Mouse (Mus musculus): ENCODE results near the gene Fscn1. TPM values are rescaled to one million over a fixed set of nuclear protein-coding genes. Genes with fewer than 3 reads are reported as not detected.

Fscn1 gene
- 42.0 and 42.7 TPM in 2 replicates for polyA plus RNA-seq (2015; fragmentation: Nextera tagmentation; extraction: Ambion mirVana)

DNA sequence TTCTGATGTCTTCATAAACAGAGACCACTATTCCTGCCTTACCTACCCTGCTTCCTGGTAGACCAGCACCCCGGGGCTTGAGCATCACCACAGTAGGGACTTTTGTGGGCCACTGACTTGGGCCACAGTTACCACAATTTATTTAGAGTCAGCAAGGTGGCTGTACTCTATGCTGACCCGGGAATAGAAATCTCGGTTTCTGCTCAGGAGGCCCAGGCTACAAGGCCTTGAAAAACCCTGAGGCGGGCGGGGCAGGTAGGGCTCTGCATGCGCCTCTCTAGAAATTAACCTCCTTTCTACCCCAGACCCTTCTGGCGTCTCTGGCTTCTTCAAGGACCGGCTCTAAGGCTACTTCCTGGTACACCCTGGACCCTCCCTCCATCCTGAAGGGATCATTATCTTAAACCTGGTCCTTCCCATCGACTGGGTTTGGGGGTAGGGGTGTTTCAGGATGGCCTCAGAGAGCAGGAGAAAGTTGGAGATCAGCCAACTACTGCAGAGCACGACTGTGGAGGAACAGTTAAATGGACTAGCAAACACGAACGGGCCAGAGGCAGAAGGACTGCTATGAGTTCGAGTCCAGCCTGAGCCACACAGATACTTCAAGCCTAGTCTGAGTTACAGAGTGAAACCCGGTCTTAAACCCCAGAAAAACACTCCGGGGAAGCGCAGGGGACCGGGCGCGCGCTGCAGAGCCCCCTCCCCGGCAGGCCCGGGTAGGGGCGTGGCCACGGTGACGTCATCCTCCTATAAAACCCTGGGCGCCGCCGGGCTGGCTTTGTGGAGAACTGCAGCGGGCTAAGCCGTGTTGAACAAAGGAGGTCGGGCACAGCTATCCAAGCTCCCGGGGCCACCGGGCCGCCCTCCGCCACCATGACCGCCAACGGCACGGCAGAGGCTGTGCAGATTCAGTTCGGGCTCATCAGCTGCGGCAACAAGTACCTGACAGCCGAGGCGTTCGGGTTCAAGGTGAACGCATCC, at the start of gene Fscn1:
Gene Fscn1, plus strand, starts transcription at position 768 of the 981 bp plus-strand sequence.
- peaks cover 6% of the 10 kb centered on the region; the same call in 1 of the 2 replicates for H3K4me1 ChIP-seq (replicated peaks; ENCODE audit: control insufficient read depth, insufficient read depth)
- peak within 1 kb of the TSS; percentile 72 for H3K4me3 ChIP-seq (ENCODE audit: low read depth, low read length)
- peak; percentile 83 for DNase-seq (ENCODE audit: low spot score)
- H3K36me3 ChIP-seq (ENCODE audit: control insufficient read depth, insufficient read depth, low read length), result no peaks in the 10 kb centered on the region
- TF ChIP-seq EP300 (optimal IDR thresholded peaks at IDR 0.05) (no peak), CTCF (IDR thresholded peaks at IDR 0.05; ENCODE audit: low read depth) (peak; percentile 60)
- no peaks in the 10 kb centered on the region for H3K27me3 ChIP-seq (ENCODE audit: control insufficient read depth, insufficient read depth, low read length)
- 9% methylated on average over 44 of the region's 44 CpGs for WGBS
- peak; percentile 61 for ATAC-seq (ENCODE audit: low FRiP score, low TSS enrichment)
- H3K9me3 ChIP-seq (ENCODE audit: control insufficient read depth, low read length), result no peaks in the 10 kb centered on the region
- peak within 1 kb of the TSS; percentile 69 for H3K4me2 ChIP-seq (replicated peaks; ENCODE audit: low read depth)
- H3K9ac ChIP-seq (ENCODE audit: low read length), result peak within 1 kb of the TSS; percentile 81
- H3K27ac ChIP-seq (replicated peaks), result peak within 1 kb of the TSS; percentile 90

DNA sequence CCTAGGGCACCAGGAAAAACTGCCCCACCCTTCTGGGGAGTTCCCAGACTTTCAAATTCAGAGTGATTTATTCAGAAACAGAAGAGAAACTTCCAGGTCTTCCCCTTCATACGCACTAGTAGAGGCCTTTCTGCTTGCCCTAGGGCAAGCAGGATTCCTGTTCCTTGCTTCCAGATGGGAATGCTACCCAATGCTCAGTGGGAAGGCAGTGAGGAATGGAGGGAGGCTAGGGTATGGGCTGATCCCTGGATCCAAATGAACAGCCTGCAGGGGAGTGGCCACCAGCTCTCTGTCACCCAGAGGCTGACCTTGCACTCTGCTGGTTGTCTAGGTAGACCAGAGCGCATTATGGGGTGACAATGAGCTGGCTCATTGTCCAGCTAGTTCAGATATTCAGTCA, 48.5 kb upstream of the Fscn1 start:
- Histone ChIP-seq H3K4me1 (replicated peaks; ENCODE audit: control insufficient read depth, insufficient read depth) (peaks cover 28% of the 10 kb centered on the region), H3K9me3 (ENCODE audit: control insufficient read depth, low read length) (no peaks in the 10 kb centered on the region), H3K36me3 (ENCODE audit: control insufficient read depth, insufficient read depth, low read length) (no peaks in the 10 kb centered on the region), H3K27ac (replicated peaks) (peak overlapping the region; percentile 70), H3K4me3 (ENCODE audit: low read depth, low read length) (no peak overlapping the region), H3K27me3 (ENCODE audit: control insufficient read depth, insufficient read depth, low read length) (no peaks in the 10 kb centered on the region), H3K4me2 (replicated peaks; ENCODE audit: low read depth) (no peak overlapping the region), H3K9ac (ENCODE audit: low read length) (no peak overlapping the region)
- DNase-seq (ENCODE audit: low spot score) (no peak), ATAC-seq (ENCODE audit: low FRiP score, low TSS enrichment) (no peak)
- TF ChIP-seq EP300 (optimal IDR thresholded peaks at IDR 0.05), result no peak
- no peak for TF ChIP-seq CTCF (IDR thresholded peaks at IDR 0.05; ENCODE audit: low read depth)
- WGBS, result 75% methylated on average over 2 of the region's 2 CpGs

DNA sequence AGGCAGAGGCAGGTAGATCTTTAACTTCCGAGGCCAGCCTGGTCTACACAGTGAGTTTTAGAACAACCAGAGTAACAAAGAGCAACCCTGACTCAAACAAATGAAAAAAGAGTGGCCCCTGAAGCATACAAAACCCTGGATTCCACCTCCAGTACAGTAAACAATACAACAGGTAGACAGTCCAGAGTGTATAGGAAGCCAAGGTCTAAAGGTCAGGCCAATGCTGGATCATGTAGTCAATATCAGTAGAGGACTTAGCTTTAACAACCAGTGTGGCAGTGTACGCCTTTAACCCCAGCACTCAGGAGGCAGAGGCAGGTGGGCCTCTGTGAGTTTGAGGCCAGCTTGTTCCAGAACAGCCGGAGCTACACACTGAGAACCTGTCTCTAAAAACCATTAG, 47.8 kb upstream of the Fscn1 start:
- no peak overlapping the region for H3K4me3 ChIP-seq (ENCODE audit: low read depth, low read length)
- no peak for DNase-seq (ENCODE audit: low spot score)
- no peak overlapping the region for H3K4me2 ChIP-seq (replicated peaks; ENCODE audit: low read depth)
- no peaks in the 10 kb centered on the region for H3K9me3 ChIP-seq (ENCODE audit: control insufficient read depth, low read length)
- 88% methylated on average over 3 of the region's 3 CpGs for WGBS
- H3K9ac ChIP-seq (ENCODE audit: low read length), result no peak overlapping the region
- H3K36me3 ChIP-seq (ENCODE audit: control insufficient read depth, insufficient read depth, low read length), result no peaks in the 10 kb centered on the region
- H3K4me1 ChIP-seq (replicated peaks; ENCODE audit: control insufficient read depth, insufficient read depth), result peaks cover 24% of the 10 kb centered on the region
- ATAC-seq (ENCODE audit: low FRiP score, low TSS enrichment), result peak; percentile 12; the same call in 1 of the 2 replicates
- H3K27me3 ChIP-seq (ENCODE audit: control insufficient read depth, insufficient read depth, low read length), result no peaks in the 10 kb centered on the region
- TF ChIP-seq CTCF (IDR thresholded peaks at IDR 0.05; ENCODE audit: low read depth) (no peak), EP300 (optimal IDR thresholded peaks at IDR 0.05) (no peak)
- peak overlapping the region; percentile 35; the same call in 1 of the 2 replicates for H3K27ac ChIP-seq (replicated peaks)

DNA sequence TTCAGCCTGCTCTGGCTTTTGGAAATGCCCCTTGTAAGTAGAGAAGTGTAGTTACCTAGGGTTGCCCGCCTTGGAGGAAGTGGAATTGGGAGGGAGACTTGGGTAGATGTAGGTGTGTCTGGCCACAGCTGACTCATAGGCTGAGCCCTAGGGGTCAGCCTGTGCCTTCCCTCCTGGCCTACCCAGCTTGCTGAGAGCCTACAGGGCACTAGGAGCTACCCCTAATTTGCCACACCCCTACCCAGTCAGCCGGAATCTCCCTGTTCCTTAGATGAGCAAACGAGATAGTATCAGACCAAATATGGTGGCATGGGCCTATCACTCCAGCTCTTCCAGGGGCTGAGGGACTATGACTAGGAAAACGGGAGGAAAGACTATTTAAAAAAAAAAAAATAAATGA, 47.4 kb upstream of the Fscn1 start:
- TF ChIP-seq EP300 (optimal IDR thresholded peaks at IDR 0.05) (no peak), CTCF (IDR thresholded peaks at IDR 0.05; ENCODE audit: low read depth) (no peak)
- 65% methylated on average over 4 of the region's 4 CpGs for WGBS

DNA sequence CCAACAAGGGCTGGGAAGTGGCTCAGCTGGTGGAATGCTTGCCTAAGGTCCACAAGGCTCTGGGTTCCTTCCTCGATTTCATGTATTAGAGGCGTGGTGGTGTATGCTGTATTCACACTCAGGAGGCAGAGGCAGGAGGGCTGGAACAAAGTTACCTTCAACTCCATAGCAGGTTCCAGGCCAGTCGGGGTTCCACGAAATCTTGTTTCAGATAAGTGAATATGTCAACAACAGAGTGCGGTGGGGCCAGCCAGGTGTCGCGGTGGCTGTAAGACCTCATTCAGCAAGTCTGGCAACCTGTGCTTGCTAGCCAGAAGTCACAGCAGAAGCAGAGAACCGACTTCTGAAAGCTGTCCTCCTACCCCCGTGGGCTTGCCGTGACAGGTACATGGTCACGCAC, 44.9 kb upstream of the Fscn1 start:
- ATAC-seq (ENCODE audit: low FRiP score, low TSS enrichment) (peak; percentile 73), DNase-seq (ENCODE audit: low spot score) (peak; percentile 76)
- H3K9ac ChIP-seq (ENCODE audit: low read length), result no peak overlapping the region
- no peaks in the 10 kb centered on the region for H3K9me3 ChIP-seq (ENCODE audit: control insufficient read depth, low read length)
- no peak for TF ChIP-seq EP300 (optimal IDR thresholded peaks at IDR 0.05)
- TF ChIP-seq CTCF (IDR thresholded peaks at IDR 0.05; ENCODE audit: low read depth), result no peak
- peaks cover 2% of the 10 kb centered on the region; the same call in 1 of the 2 replicates for H3K4me1 ChIP-seq (replicated peaks; ENCODE audit: control insufficient read depth, insufficient read depth)
- WGBS, result 62% methylated on average over 11 of the region's 11 CpGs
- no peak overlapping the region for H3K4me2 ChIP-seq (replicated peaks; ENCODE audit: low read depth)
- H3K27ac ChIP-seq (replicated peaks), result peak overlapping the region; percentile 45; the same call in 1 of the 2 replicates
- H3K4me3 ChIP-seq (ENCODE audit: low read depth, low read length), result no peak overlapping the region
- no peaks in the 10 kb centered on the region for H3K36me3 ChIP-seq (ENCODE audit: control insufficient read depth, insufficient read depth, low read length)
- no peaks in the 10 kb centered on the region for H3K27me3 ChIP-seq (ENCODE audit: control insufficient read depth, insufficient read depth, low read length)

More for the DNA sequence above, 47.4 kb upstream of the Fscn1 start:
- DNase-seq (ENCODE audit: low spot score) (peak; percentile 45), ATAC-seq (ENCODE audit: low FRiP score, low TSS enrichment) (peak; percentile 42)
- H3K4me3 ChIP-seq (ENCODE audit: low read depth, low read length), result no peak overlapping the region
- H3K9me3 ChIP-seq (ENCODE audit: control insufficient read depth, low read length), result no peaks in the 10 kb centered on the region
- H3K9ac ChIP-seq (ENCODE audit: low read length), result no peak overlapping the region
- H3K4me1 ChIP-seq (replicated peaks; ENCODE audit: control insufficient read depth, insufficient read depth), result peaks cover 22% of the 10 kb centered on the region
- H3K27me3 ChIP-seq (ENCODE audit: control insufficient read depth, insufficient read depth, low read length), result no peaks in the 10 kb centered on the region
- H3K4me2 ChIP-seq (replicated peaks; ENCODE audit: low read depth), result no peak overlapping the region
- peak overlapping the region; percentile 35 for H3K27ac ChIP-seq (replicated peaks)
- H3K36me3 ChIP-seq (ENCODE audit: control insufficient read depth, insufficient read depth, low read length), result no peaks in the 10 kb centered on the region

DNA sequence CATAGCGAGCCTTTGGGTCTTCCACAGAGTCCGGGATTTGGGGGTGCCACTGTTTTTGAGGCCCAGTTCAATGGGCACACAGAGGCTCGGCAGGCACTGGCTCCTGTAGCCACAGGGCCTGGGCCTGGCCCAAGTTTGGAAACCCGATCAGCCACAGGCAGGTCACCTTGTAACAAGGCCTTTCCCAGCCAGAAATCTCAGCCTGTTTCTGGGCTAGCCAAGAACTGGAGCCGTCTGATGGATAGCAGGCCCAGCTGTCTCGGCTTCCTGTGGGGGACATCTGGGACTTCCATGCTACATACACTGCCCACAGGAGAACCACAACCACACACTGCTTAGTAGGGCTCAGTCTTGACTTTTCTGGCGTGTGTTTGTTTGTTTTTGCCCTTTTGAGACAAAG, 43.5 kb upstream of the Fscn1 start:
- H3K4me1 ChIP-seq (replicated peaks; ENCODE audit: control insufficient read depth, insufficient read depth), result peaks cover 9% of the 10 kb centered on the region; the same call in 1 of the 2 replicates
- TF ChIP-seq CTCF (IDR thresholded peaks at IDR 0.05; ENCODE audit: low read depth) (no peak), EP300 (optimal IDR thresholded peaks at IDR 0.05) (no peak)
- 67% methylated on average over 7 of the region's 7 CpGs for WGBS
- H3K27ac ChIP-seq (replicated peaks), result no peak overlapping the region
- H3K9me3 ChIP-seq (ENCODE audit: control insufficient read depth, low read length), result no peaks in the 10 kb centered on the region
- DNase-seq (ENCODE audit: low spot score), result no peak
- H3K4me2 ChIP-seq (replicated peaks; ENCODE audit: low read depth), result no peak overlapping the region
- H3K36me3 ChIP-seq (ENCODE audit: control insufficient read depth, insufficient read depth, low read length), result no peaks in the 10 kb centered on the region
- H3K9ac ChIP-seq (ENCODE audit: low read length), result no peak overlapping the region
- ATAC-seq (ENCODE audit: low FRiP score, low TSS enrichment), result no peak
- no peaks in the 10 kb centered on the region for H3K27me3 ChIP-seq (ENCODE audit: control insufficient read depth, insufficient read depth, low read length)
- H3K4me3 ChIP-seq (ENCODE audit: low read depth, low read length), result no peak overlapping the region

Measured in stomach, postnatal 0 days (tissue).